Mouse (Mus musculus) naive thymus-derived CD4-positive, alpha-beta T cell, adult 5 months (primary cell): ENCODE measurements around the gene Pdcd4. TPM values are rescaled to one million over a fixed set of nuclear protein-coding genes. Genes with fewer than 3 reads are reported as not detected.

Experiments used
- polyA plus RNA-seq: library from polyadenylated mRNA; unstranded; fragments of 100-300 nt; shearing (Covaris generic); gene quantifications from one replicate; pipeline ENCODE4 v1.2.1, GENCODE M21; 2017

The Pdcd4 gene
- 92.5 TPM for polyA plus RNA-seq

GRCm38 (mm10) chr19:53892061-53892460 is at the start of gene Pdcd4:
Pdcd4 (plus strand) TSS chr19:53892231.

GRCm38 (mm10) chr19:53943802-53944785 is 52.1 kb downstream of the Pdcd4 start, which contains the start of the genes Shoc2 and Bbip1:
Shoc2 (plus strand) TSS chr19:53944306.
Bbip1 (minus strand) TSS chr19:53944627.

Other genes starting within 250 kb of the Pdcd4 start
- 0.11 TPM for gene Rbm20, start 214.9 kb upstream of the Pdcd4 start, polyA plus RNA-seq
- gene Shoc2, start 52.1 kb downstream of the Pdcd4 start, polyA plus RNA-seq, result 69.2 TPM
- 53.0 TPM for gene Bbip1, start 52.4 kb downstream of the Pdcd4 start, polyA plus RNA-seq
- gene Adra2a, start 151.9 kb downstream of the Pdcd4 start, polyA plus RNA-seq, result not detected